Mouse (Mus musculus): ENCODE results near the gene Xpc.
"Not testable (repeated sequence)": the region's sequence is repeated elsewhere in the genome, so short reads cannot be mapped to it uniquely, and the experiment has no call there.

Xpc gene

DNA sequence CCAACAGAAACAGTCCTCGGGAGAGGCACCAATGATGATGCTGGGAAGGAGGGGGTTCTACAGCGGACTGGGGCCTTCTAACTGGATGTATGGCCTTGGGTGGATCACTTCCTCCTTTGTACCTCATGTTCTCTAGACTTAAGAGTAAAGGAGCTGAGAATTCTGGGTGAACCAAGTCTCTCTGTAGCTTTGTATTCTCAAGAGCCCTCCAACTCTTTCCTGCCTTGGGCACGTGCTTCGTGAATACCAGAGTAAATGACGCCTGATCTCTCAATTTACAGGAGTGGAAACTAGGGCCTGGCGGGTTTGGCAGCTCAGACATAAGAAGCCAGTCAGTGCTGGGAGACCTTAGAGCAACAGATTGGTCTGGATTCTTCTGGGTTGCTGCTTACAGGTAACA is 43.4 kb downstream of the Xpc start:
- no peak for DNase-seq (ENCODE audit: low spot score)

DNA sequence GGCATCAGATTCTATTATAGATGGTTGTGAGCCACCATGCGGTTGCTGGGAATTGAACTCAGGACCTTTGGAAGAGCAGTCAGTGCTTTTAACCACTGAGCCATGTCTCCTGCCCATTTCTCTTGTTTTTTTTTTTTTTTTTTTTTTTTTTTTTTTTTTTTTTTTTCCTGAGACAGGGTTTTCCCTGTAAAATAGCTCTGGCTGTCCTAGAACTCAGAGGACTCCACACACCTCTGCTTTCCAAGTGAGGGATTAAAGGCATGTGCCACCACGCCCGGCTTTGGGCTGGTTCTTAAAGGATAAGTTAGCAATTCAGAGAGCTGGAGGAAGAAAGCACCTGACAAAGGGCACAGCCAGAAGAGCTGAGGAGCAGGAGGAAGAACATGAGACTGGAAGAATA is 44.3 kb downstream of the Xpc start:
- not testable (repeated sequence) for DNase-seq (ENCODE audit: low spot score)

- no peak for DNase-seq (ENCODE audit: low spot score)
Measured at GRCm38 (mm10) chr6:91470712-91471111, 45.0 kb downstream of the Xpc start.

- DNase-seq (ENCODE audit: low spot score): no peak
Measured at GRCm38 (mm10) chr6:91467106-91467505, 48.6 kb downstream of the Xpc start.

DNA sequence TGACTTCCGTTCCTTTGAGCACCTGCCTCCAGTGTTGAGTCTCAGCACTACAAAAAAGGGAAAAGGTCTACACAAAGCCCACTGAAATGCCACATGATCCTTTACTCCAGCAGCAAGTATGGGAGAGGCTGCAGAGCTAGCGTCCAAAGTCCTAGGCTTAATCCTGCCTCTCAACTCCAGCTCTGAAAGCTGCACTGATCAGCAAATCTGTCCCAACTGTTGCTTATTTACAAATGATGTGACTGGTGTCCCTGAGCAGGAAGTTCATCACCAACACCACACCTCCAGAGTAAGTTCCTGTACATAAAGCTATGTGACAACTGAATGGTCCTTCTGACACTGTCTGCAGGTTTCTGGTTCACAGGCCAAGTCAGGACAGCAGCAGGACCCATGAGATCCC is 49.9 kb downstream of the Xpc start:
- no peak for DNase-seq (ENCODE audit: low spot score)

- no peak for DNase-seq (ENCODE audit: low spot score)
Measured at GRCm38 (mm10) chr6:91459471-91459870, 56.2 kb downstream of the Xpc start.

- DNase-seq (ENCODE audit: low spot score): no peak
Measured at GRCm38 (mm10) chr6:91454546-91454945, 61.1 kb downstream of the Xpc start.

GRCm38 (mm10) chr6:91452056-91452455 is 63.6 kb downstream of the Xpc start:
- DNase-seq (ENCODE audit: low spot score): no peak

- DNase-seq (ENCODE audit: low spot score): no peak
Measured at GRCm38 (mm10) chr6:91449472-91450225, 66.0 kb downstream of the Xpc start.

DNA sequence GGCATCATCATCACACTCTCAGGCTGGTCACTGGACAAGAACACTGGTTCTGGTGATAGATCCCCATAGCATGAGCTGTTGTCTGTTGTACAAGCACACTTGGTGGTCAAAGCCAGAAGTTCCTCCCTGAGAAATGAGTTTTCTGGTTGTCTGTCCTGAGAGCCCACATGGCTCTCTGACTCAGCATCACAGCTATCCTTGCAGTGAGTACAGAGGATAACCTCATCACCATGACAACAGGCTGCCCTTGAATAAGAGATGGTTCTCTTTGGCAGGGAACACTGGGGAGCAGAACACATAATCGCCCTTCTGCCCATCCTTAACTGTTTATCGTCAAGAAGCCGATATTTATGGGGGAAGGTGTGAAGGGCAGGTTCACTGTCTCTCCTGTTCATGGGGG is 70.4 kb downstream of the Xpc start:
- DNase-seq (ENCODE audit: low spot score): no peak

- DNase-seq (ENCODE audit: low spot score): no peak
Measured at GRCm38 (mm10) chr6:91441145-91441662, 74.5 kb downstream of the Xpc start.

GRCm38 (mm10) chr6:91440474-91441144 is 75.1 kb downstream of the Xpc start:
- DNase-seq (ENCODE audit: low spot score): peak; percentile 94
